Mouse (Mus musculus): ENCODE measurements around the gene Ipo11. TPM values are rescaled to one million over a fixed set of nuclear protein-coding genes. Genes with fewer than 3 reads are reported as not detected.

Ipo11 gene
- 69.5 and 73.4 TPM in 2 replicates for polyA plus RNA-seq (2014; fragmentation: Nextera tagmentation; extraction: Ambion mirVana)

DNA sequence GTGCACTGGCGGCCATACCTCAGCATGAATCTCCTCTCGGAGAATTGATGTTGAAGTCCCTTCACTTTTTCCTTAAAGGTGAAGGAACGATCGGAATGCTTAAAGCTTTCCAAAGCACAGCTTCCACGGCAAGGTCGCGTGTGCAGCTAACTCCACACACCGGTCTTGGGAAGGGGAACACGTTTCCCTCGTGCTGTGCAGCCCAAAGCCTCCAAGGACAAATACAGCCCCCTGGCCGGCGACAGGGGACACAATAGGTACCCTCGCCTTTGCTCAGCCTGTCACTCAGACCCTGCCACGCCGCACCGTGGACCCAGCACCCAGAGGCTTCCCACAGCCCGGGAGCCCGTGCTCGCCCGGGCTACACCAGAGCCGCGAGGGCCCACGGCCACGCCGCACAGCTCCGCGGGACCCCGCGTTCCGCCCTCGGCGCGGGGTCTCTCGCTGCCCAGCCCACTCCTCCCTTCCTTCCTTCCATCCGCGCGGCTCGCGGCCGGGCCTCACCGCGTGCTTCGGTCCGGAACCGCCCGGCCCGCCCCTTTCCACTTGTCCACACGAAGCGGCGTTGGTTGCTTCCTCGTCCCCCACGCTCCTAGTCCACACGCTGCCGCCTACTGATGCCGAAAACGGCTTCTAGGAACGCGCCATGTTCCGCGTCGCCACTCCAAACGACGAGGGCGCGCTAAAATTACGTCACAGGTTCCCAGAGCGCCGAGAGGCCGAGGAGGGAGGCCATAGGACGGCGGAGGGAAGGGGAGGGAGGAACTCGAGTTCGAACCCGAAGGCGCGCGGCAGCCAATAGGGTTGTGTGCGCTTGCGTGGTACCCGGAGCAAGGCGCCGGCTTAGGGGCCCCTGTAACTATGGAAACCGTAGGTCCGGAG is at the start of gene Ipo11:
Gene Ipo11 (minus strand): TSS at position 703 of the 882 bp plus-strand sequence.
- Histone ChIP-seq H3K4me3 (ENCODE audit: low read depth, low read length) (peak within 1 kb of the TSS; percentile 99), H3K4me1 (ENCODE audit: insufficient read depth) (no peaks in the 10 kb centered on the region; the same call in 1 of the 2 replicates), H3K9me3 (ENCODE audit: low read depth, low read length) (no peaks in the 10 kb centered on the region), H3K9ac (peak within 1 kb of the TSS; percentile 92), H3K36me3 (ENCODE audit: insufficient read depth) (no peaks in the 10 kb centered on the region), H3K27me3 (ENCODE audit: insufficient read depth, low read length) (no peaks in the 10 kb centered on the region), H3K4me2 (peak within 1 kb of the TSS; percentile 74), H3K27ac (ENCODE audit: low read depth) (peak within 1 kb of the TSS; percentile 90)
- ATAC-seq (ENCODE audit: insufficient read depth), result peak; percentile 98
- WGBS, result under 1% methylated on average over 83 of the region's 84 CpGs
- no peak for TF ChIP-seq CTCF (IDR thresholded peaks at IDR 0.05; ENCODE audit: low read depth)
- peak; percentile 99 for DNase-seq

DNA sequence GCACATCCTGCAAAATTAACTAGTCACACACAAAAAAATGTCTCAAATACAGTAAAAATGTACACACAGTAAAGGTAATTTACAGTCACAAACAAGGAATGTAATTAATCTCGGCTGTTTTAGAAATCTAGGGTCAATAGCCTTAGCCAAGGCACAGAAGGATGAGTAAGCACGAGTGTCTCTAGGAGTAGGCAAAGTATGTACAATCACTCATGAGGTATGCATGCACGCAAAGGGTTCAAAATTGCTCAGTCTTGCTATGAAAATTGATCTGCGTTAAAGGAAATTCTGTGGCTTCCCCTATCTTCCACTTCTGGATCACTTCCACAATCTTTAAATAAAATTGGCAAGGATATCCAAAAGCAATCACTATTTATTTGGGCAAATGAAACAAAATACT is 24.7 kb upstream of the Ipo11 start:
- H3K27me3 ChIP-seq (ENCODE audit: insufficient read depth, low read length), result no peaks in the 10 kb centered on the region
- 89% methylated on average over 4 of the region's 4 CpGs for WGBS
- TF ChIP-seq CTCF (IDR thresholded peaks at IDR 0.05; ENCODE audit: low read depth), result no peak
- no peak overlapping the region for H3K4me2 ChIP-seq
- no peak for ATAC-seq (ENCODE audit: insufficient read depth)
- no peak overlapping the region for H3K27ac ChIP-seq (ENCODE audit: low read depth)
- H3K9me3 ChIP-seq (ENCODE audit: low read depth, low read length), result no peaks in the 10 kb centered on the region
- no peak overlapping the region for H3K9ac ChIP-seq
- no peak overlapping the region for H3K4me3 ChIP-seq (ENCODE audit: low read depth, low read length)
- H3K4me1 ChIP-seq (ENCODE audit: insufficient read depth), result no peaks in the 10 kb centered on the region
- DNase-seq, result no peak
- H3K36me3 ChIP-seq (ENCODE audit: insufficient read depth), result peaks cover 59% of the 10 kb centered on the region

DNA sequence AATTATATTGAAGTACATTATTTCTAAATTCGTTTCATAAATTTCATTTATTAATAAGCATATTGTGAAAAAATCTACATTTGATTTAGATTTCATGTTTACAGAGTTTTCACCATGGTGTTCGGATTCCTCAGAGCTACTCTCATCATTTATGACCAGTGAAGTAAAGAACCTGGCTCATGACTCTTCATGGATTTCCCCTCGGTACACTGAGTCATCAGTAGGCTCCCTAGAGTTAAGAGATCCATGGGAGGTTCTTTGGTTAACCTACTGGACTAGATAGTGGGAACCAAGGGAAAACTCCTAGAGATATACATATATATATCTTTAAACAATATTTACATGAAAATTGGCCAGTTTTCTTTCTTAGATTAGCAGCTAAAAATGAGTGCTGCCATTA is 23.8 kb upstream of the Ipo11 start:
- no peaks in the 10 kb centered on the region for H3K4me1 ChIP-seq (ENCODE audit: insufficient read depth)
- no peak overlapping the region for H3K4me2 ChIP-seq
- no peak for DNase-seq
- TF ChIP-seq CTCF (IDR thresholded peaks at IDR 0.05; ENCODE audit: low read depth), result no peak
- no peak for ATAC-seq (ENCODE audit: insufficient read depth)
- no peaks in the 10 kb centered on the region for H3K9me3 ChIP-seq (ENCODE audit: low read depth, low read length)
- no peak overlapping the region for H3K27ac ChIP-seq (ENCODE audit: low read depth)
- 81% methylated on average over 3 of the region's 3 CpGs for WGBS
- no peak overlapping the region for H3K9ac ChIP-seq
- H3K4me3 ChIP-seq (ENCODE audit: low read depth, low read length), result no peak overlapping the region
- H3K27me3 ChIP-seq (ENCODE audit: insufficient read depth, low read length), result no peaks in the 10 kb centered on the region
- peaks cover 68% of the 10 kb centered on the region for H3K36me3 ChIP-seq (ENCODE audit: insufficient read depth)

DNA sequence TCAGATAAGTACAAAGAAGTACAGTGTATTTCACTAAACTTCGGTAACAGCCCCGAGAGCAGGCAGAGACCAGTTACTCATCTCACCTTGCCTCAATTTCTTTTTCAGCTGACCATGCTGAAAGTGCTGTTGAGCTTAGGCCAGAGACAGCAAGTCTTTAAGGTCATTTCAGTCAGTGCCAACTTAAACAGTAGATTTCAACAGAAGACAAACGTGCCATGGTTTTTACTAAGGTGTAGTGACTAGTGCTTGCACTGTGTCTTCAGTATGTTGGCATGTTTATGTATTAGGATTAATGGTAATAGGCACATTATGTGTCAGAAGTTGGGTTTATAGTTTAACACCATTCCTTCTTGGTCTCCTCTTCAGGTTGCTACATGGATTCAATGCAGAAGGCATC is 21.5 kb upstream of the Ipo11 start:
- Histone ChIP-seq H3K4me1 (ENCODE audit: insufficient read depth) (no peaks in the 10 kb centered on the region), H3K36me3 (ENCODE audit: insufficient read depth) (peaks cover 74% of the 10 kb centered on the region), H3K27ac (ENCODE audit: low read depth) (no peak overlapping the region), H3K9ac (no peak overlapping the region), H3K4me2 (no peak overlapping the region), H3K9me3 (ENCODE audit: low read depth, low read length) (no peaks in the 10 kb centered on the region), H3K4me3 (ENCODE audit: low read depth, low read length) (no peak overlapping the region), H3K27me3 (ENCODE audit: insufficient read depth, low read length) (no peaks in the 10 kb centered on the region)
- 87% methylated on average over 3 of the region's 3 CpGs for WGBS
- no peak for TF ChIP-seq CTCF (IDR thresholded peaks at IDR 0.05; ENCODE audit: low read depth)
- DNase-seq (no peak), ATAC-seq (ENCODE audit: insufficient read depth) (no peak)

DNA sequence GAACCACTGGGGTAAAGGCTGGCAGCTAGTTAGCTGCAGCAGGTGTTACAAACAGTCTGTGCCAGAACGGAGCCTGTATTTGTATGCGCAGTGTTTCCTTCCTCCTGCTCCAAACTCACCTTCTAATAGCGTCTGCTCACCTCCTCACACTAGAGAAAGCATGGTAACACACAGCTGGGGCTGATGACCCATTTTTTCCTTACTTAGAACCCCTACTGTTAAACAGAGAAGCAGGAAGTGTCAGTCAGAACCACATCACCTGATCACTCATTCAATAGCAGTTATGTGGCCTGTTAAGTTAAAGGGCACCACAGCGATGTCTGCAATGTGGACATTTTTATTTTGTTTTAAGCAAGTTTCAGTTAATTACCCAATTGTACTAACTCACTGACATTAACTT is 20.8 kb upstream of the Ipo11 start:
- Histone ChIP-seq H3K36me3 (ENCODE audit: insufficient read depth) (peaks cover 72% of the 10 kb centered on the region), H3K4me2 (no peak overlapping the region), H3K9me3 (ENCODE audit: low read depth, low read length) (no peaks in the 10 kb centered on the region), H3K4me1 (ENCODE audit: insufficient read depth) (no peaks in the 10 kb centered on the region), H3K9ac (no peak overlapping the region), H3K4me3 (ENCODE audit: low read depth, low read length) (no peak overlapping the region), H3K27me3 (ENCODE audit: insufficient read depth, low read length) (no peaks in the 10 kb centered on the region), H3K27ac (ENCODE audit: low read depth) (no peak overlapping the region)
- ATAC-seq (ENCODE audit: insufficient read depth) (no peak), DNase-seq (no peak)
- TF ChIP-seq CTCF (IDR thresholded peaks at IDR 0.05; ENCODE audit: low read depth), result no peak
- WGBS, result 81% methylated on average over 4 of the region's 4 CpGs

DNA sequence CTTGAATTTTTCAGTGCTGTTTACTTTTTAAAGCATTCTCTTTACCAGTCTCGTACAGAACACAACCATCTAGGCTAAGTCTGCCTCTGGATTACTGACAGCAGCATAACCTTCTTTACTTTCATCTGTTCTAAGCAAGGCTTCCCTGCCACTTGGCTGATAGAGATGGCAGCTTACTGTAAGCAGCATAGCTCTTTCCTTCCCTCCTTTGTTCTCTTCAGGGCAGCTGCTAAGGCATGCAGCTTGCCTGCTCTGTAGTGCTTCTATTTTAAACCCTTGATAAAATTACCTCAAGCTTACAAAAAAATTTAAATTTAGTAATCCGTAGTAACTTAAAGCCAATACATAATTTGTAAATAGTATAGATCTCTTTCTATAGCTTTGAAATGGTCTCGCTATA is 18.1 kb upstream of the Ipo11 start:
- no peak for DNase-seq
- no peak for ATAC-seq (ENCODE audit: insufficient read depth)
- no peak overlapping the region for H3K4me3 ChIP-seq (ENCODE audit: low read depth, low read length)
- no peak overlapping the region for H3K27ac ChIP-seq (ENCODE audit: low read depth)
- H3K9me3 ChIP-seq (ENCODE audit: low read depth, low read length), result no peaks in the 10 kb centered on the region
- no peak overlapping the region for H3K4me2 ChIP-seq
- no peaks in the 10 kb centered on the region for H3K4me1 ChIP-seq (ENCODE audit: insufficient read depth)
- H3K27me3 ChIP-seq (ENCODE audit: insufficient read depth, low read length), result no peaks in the 10 kb centered on the region
- no peak for TF ChIP-seq CTCF (IDR thresholded peaks at IDR 0.05; ENCODE audit: low read depth)
- 85% methylated on average over 3 of the region's 3 CpGs for WGBS
- peaks cover 76% of the 10 kb centered on the region for H3K36me3 ChIP-seq (ENCODE audit: insufficient read depth)
- H3K9ac ChIP-seq, result no peak overlapping the region

DNA sequence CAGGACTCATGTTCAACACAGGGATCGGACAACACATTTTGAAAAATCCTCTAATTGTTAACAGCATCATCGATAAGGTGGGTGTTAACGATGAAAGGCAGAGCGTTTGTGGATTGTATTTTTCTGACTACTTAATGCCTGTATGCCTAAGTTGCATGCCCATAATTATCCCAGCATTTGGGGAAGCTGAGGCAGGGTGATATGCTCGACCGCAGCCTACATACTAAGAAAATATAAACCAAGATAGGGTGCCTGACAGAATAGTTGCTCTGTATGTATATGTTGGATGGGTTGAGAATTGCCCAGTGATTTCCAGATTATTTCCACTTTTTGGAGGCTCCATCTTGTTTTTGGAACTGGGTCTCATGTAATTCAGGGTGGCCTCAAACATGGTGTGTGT is 10.8 kb upstream of the Ipo11 start:
- DNase-seq, result no peak
- Histone ChIP-seq H3K4me1 (ENCODE audit: insufficient read depth) (0 out of 2 replicates have a peak, but pooled peaks cover 3% of the 10 kb centered on the region), H3K4me2 (peak overlapping the region; percentile 83), H3K9ac (peak overlapping the region; percentile 87), H3K27ac (ENCODE audit: low read depth) (peak overlapping the region; percentile 91; the same call in 1 of the 2 replicates), H3K27me3 (ENCODE audit: insufficient read depth, low read length) (no peaks in the 10 kb centered on the region), H3K9me3 (ENCODE audit: low read depth, low read length) (no peaks in the 10 kb centered on the region), H3K4me3 (ENCODE audit: low read depth, low read length) (peak overlapping the region; percentile 88), H3K36me3 (ENCODE audit: insufficient read depth) (peaks cover 28% of the 10 kb centered on the region)
- ATAC-seq (ENCODE audit: insufficient read depth), result no peak
- no peak for TF ChIP-seq CTCF (IDR thresholded peaks at IDR 0.05; ENCODE audit: low read depth)
- 4% methylated on average over 6 of the region's 6 CpGs for WGBS
